Mouse (Mus musculus) gastrocnemius, postnatal 14 days (tissue): Measurements from ENCODE around the gene Gtf2ird2. TPM values are rescaled to one million over a fixed set of nuclear protein-coding genes. Genes with fewer than 3 reads are reported as not detected.

Experiments
- DNase-seq: peaks from one replicate; pipeline ENCODE4 v3.0.0; 2021; ENCODE audit warnings: mixed read lengths
- intact Hi-C: fragments of 180-260 bp; cut with DNase I; formaldehyde crosslinking; loops from one replicate; pipeline ENCODE4 v1.15.1; 2025; ENCODE audit warnings: low total_unique reads
- total RNA-seq, 2 experiments: library from RNA; stranded (reverse); gene quantifications; 2 replicates each; pipeline ENCODE4 v1.2.3; 2021

Gene Gtf2ird2
- total RNA-seq, 2 experiments from 2014 or later: 4.8 to 5.4 TPM

DNA sequence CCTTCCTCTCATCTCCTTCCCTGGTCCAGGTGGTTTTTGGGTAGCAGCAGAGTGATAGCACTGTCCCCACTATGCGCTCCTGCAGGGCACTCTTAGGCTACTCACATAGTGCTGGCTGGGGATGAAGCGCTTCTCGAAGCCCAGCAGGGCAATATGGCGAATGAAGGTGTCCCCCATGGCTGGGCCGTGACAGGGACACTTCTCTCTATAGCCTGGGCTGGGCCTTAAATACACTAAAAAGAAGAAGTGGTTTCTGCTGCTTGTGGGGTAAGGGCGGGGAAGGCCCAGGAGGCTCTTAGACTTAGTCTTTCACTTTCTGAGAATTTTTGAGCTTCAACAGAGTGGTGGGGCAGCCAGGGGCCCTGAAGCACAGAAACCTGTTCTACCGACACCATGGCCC lies 45.6 kb downstream of the Gtf2ird2 start, which contains the start of gene Ncf1:
Gene Ncf1 (minus strand): TSS at position 235 of the 400 bp plus-strand sequence.
- no peak for DNase-seq
- intact Hi-C loops: no loop called here

DNA sequence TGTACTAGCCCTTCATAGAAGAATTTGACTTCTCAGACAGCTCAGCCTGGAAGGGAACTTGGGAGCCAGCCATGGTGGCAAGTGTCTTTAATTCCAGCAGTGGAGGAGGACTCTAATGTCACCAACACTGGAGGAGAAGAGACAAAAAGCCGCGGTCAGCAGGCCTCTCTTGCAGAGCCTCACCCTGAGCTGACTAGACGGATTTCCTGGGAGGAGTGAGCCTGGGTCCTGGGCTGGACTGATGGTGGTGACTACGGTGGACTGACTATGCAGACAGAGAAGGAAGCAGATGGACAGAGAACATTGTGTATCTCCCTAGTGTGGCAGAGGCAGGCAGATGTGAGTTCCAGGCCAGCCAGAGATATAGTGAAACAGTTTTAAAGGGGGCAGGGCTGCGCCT lies 47.6 kb downstream of the Gtf2ird2 start:
- intact Hi-C loops: no loop called here
- DNase-seq: no peak

DNA sequence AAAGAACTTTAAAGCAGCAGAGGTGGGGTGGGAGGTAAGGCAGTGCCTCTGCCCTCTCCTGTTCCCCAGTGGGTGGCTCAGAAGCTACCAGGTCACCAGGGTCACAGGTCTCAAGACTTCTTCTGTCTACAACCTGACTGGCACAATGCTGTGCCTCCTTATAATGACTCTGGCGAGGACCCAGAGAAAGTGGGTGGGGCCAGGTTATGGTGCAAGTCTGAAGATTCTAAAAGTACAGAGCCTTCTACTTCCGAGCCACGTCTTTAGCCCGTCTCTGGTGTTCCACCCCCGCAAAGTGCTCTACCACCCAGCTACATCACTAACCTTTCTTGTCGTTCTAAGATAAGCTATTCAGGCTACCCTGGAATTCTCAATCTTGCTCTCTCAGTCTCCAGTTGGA lies 48.3 kb downstream of the Gtf2ird2 start:
- intact Hi-C loops: no loop called here
- no peak for DNase-seq

GRCm38 (mm10) chr5:134232568-134232967 lies 48.7 kb downstream of the Gtf2ird2 start:
- DNase-seq: no peak
- intact Hi-C loops: no loop called here

DNA sequence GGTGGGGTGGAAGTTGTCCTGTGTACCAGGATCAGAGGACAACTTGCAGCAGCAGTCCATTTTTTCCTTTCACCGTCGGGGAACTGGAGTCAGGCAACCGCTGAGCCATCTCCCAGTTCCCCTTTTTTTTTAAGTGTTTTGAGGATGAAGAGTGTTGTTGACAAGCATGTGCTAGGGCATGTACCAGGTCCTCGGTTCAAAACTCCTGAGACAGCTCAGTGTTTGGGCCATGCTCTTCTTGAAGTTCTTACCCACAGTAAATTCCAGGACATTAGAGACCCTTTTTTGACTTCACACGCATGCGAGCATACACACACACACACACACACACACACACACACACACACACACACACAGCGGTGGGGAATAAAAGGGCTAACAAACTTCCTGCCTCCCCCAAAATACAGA lies 49.4 kb downstream of the Gtf2ird2 start:
- intact Hi-C loops: no loop called here
- no peak for DNase-seq

DNA sequence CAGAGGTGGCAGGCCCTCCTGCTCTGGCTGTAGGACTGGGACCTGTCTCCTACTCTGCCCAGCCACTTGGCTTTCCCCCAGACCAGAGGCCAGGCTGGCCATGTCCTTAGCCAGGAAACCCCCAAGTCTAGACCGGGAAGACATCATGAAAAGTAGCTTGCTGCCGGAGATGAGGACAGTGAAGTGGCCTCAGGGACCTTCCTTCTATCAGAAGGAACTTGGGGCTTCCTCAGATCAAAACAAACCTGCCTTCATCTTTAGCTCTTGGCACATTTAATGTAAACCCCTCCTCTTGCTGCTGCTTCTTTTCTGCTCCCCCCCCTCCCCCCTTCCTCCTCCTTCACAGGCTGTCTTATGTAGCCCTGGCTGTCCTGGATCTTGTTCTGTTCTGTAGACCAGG lies 50.4 kb downstream of the Gtf2ird2 start:
- intact Hi-C loops: no loop called here
- no peak for DNase-seq

- DNase-seq: no peak
- intact Hi-C loops: no loop called here
Observed at GRCm38 (mm10) chr5:134235111-134235510, 51.3 kb downstream of the Gtf2ird2 start.

DNA sequence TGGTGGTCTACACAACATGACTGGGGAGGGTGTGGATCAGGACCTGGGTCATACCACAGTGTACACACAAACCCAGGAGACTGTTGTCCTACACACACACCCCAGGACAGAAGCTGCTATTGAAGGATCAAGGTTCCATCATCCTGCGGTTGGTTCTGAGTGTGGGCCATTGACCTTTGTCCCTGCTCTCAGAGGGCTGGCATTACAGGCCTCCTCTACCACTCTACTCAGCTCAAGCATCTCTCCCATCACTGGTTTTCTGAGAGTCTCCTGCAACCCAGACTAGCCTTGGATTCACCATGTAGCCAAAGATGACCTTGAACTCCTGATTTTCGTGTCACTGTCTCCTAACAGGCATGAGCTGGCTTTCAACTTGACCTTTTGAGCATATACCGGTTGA lies 52.4 kb downstream of the Gtf2ird2 start:
- intact Hi-C loops: no loop called here
- DNase-seq: no peak

DNA sequence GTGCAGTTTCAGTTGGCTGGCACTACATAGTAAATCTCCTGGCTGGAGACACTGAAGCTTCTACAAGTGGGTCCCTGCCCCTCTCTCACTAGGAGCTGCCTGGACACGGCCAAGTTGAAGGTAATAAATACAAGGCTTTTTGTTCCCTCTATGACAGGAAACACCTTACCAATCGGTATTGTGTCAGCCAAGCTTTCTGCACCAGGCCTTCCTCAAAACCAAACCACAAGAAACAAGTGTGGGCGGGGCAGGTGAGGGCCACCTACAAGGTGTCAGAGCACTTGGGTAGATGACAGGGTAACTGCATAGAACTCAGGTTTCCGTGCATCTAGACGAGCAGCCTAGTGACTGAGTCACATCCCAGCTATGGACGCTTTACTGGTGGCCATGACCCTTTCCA lies 53.0 kb downstream of the Gtf2ird2 start:
- intact Hi-C loops: no loop called here

GRCm38 (mm10) chr5:134237508-134237907 lies 53.7 kb downstream of the Gtf2ird2 start:
- intact Hi-C loops: no loop called here
- no peak for DNase-seq

More for the DNA sequence above, 53.0 kb downstream of the Gtf2ird2 start:
- DNase-seq: no peak

GRCm38 (mm10) chr5:134237936-134238760 lies 54.3 kb downstream of the Gtf2ird2 start:
- DNase-seq: no peak
- intact Hi-C loops: no loop called here

- DNase-seq: no peak
- intact Hi-C loops: no loop called here
Observed at GRCm38 (mm10) chr5:134241831-134242230, 58.0 kb downstream of the Gtf2ird2 start.

DNA sequence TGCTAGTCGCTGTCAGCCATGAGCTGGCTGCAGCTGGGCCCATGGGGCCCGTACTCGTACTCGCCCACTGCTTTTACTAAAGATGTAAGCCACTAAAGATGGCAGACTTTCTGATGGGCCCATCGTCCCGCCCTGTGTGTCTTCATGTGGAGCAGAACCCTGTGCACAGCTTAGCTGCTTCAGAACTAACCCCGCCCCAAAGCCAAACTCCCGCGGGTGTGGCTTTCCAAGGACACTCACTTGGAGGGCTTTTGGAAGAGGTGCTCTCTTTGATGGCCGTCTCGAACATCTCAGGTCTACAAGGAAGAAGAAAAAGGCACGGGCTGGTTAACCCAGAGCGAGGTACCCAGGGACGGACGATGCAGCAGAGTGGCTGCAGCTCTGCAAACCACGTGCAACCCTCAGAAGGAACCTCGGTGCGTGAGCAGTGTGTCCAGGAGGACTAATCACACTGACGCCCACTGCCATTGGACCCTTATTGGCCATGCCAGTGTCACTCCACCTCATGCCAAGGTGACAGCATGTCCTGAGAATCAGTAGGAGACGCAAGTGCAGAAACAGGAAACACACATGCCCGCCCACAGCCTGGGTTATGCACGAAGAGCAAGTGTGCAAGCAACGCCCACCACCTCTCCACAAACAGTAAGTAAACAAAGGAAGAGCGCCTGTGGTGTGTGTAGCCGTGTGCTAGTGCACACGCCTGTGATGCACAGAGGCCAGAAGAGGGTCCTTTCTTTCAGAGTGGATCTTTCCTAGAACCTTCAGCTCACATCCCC lies 60.0 kb downstream of the Gtf2ird2 start:
- DNase-seq: no peak
- intact Hi-C loops: no loop called here

- intact Hi-C loops: no loop called here
- no peak for DNase-seq
Observed at GRCm38 (mm10) chr5:134244890-134245289, 61.1 kb downstream of the Gtf2ird2 start.

DNA sequence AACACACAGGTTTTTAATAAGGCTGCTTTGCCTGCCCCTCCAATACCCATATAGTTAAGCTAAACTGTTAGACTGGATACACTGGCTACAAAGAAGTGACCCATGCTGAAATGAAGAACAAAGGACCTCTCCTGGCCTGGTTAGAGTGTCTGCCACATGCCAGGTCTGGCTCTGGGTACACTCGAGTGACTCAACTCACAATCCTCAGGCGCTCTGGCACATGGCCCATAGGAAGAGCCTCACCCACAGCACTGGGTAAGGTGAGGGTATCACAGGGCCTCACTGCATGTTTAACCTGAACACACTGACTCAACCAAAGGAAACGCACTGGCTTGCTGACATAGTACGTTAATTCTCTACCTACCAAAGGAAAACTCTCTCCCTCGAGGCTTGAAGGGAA lies 62.3 kb downstream of the Gtf2ird2 start:
- DNase-seq: no peak
- intact Hi-C loops: no loop called here

GRCm38 (mm10) chr5:134248608-134249244 lies 64.9 kb downstream of the Gtf2ird2 start:
- no peak for DNase-seq
- intact Hi-C loops: no loop called here

DNA sequence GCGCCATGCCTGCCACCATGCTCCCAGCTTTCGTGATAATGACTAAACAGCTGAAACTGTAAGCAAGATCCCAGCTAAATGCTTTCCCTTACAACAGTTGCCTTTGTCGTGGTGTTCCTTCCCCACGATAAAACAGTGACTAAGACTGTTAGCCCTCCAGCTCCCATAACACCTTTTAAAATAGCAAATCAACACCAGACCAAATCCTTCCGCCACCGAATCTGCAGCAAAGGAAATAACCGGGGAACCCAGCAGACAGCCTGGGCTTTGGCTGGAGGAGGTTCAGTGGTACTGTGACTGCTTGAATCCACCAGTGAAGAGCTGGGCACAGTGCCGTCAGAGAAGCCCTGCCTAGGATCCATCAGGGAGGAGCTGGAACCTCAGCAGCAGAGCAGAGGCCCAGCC lies 65.4 kb downstream of the Gtf2ird2 start:
- intact Hi-C loops: no loop called here
- no peak for DNase-seq

GRCm38 (mm10) chr5:134250601-134251000 lies 66.8 kb downstream of the Gtf2ird2 start:
- intact Hi-C loops: no loop called here

GRCm38 (mm10) chr5:134251083-134251482 lies 67.3 kb downstream of the Gtf2ird2 start:
- intact Hi-C loops: no loop called here
- DNase-seq: no peak

More at GRCm38 (mm10) chr5:134250601-134251000, 66.8 kb downstream of the Gtf2ird2 start:
- DNase-seq: no peak

DNA sequence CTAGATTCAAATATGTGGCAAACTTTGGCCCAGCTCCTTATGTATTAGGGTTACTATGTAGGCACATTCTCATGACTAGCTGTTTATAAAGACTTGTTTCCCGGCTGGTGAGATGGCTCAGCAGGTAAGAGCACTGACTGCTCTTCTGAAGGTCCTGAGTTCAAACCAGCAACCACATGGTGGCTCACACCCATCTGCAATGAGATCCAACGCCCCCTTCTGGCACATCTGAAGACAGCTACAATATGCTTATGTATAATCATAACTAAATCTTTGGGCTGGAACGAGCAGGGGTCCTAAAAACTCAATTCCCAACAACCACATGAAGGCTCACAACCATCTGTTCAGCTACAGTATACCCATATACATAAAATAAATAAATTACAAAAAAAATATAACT lies 70.0 kb downstream of the Gtf2ird2 start:
- DNase-seq: no peak
- intact Hi-C loops: no loop called here
